Mouse (Mus musculus): Measurements from ENCODE around the gene Orm1.

DNA sequence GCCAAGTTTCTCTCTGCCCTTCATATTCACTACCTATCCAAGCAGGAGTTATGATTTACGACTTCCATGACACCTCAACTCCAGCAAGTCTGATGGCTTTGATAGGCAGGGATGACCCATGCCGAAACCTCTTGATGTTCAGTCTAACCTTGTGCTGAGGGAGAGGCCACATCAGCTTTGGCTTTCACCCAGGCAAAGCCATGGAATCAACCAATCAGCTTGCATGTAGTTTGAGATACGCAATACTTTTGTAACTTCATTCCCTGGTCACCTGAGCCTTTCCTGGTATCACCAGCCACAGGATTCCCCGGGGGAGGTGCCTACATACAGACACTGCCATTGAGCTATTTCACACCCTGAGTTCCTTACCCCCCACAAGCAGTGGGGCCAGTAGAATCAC lies 2.3 kb downstream of the Orm1 start:
- TF ChIP-seq CTCF (IDR thresholded peaks at IDR 0.05; ENCODE audit: insufficient read depth, low read length) (no peak), POLR2A (IDR thresholded peaks at IDR 0.05; ENCODE audit: borderline replicate concordance, extremely low read depth, low read depth, low read length) (no peak)

All from lung, adult 2 months (tissue).